Mouse (Mus musculus) CH12.LX (cell line): ENCODE results near the gene Rtn3. TPM values are rescaled to one million over a fixed set of nuclear protein-coding genes. Genes with fewer than 3 reads are reported as not detected.

Source experiments
- DNase-seq: peaks from one replicate; pipeline ENCODE4 v3.0.0-alpha.2; 2013; ENCODE audit errors: extremely low read depth
- H3K27ac ChIP-seq: 2 replicates; pipeline ENCODE4 v1.5.1; 2012; ENCODE audit warnings: low read depth, mild to moderate bottlenecking, control low read depth, moderate library complexity; ENCODE audit not compliant: insufficient read depth
- H3K27me3 ChIP-seq: replicated peaks from 2 replicates; pipeline ENCODE3; 2012; ENCODE audit warnings: inconsistent platforms
- H3K36me3 ChIP-seq, 2 experiments: replicated peaks in 1 of 2; 2 replicates each; pipeline versions ENCODE3 to v1.6.1; 2012; ENCODE audit warnings: inconsistent platforms in 1 of 2, low read length in 1 of 2, mild to moderate bottlenecking in 1 of 2, mixed read lengths in 1 of 2, moderate library complexity in 1 of 2; ENCODE audit not compliant: control insufficient read depth in 1 of 2, insufficient read depth in 1 of 2
- H3K4me1 ChIP-seq, 2 experiments: 2 replicates each; pipeline ENCODE4 v1.6.1; 2012; ENCODE audit warnings: inconsistent platforms in 1 of 2, moderate library complexity in 1 of 2; ENCODE audit not compliant: insufficient read depth in 2 of 2, control insufficient read depth in 1 of 2
- H3K4me2 ChIP-seq: 2 replicates; pipeline ENCODE4 v1.6.1; 2012; ENCODE audit warnings: low read depth, mild to moderate bottlenecking, control low read depth; ENCODE audit not compliant: poor library complexity, insufficient read depth, severe bottlenecking
- H3K4me3 ChIP-seq, 3 experiments: fragments of 150-350 bp in 1 of 3; sonication (generic) in 1 of 3; replicated peaks in 1 of 3; 2 replicates each; pipeline versions ENCODE3 to v1.5.1; 2011 to 2012; ENCODE audit warnings: low read depth in 2 of 3, low read length in 2 of 3, mild to moderate bottlenecking in 2 of 3, moderate library complexity in 2 of 3, control low read depth in 1 of 3, improper control_type of control experiment in 1 of 3, inconsistent platforms in 1 of 3, mixed read lengths in 1 of 3; ENCODE audit not compliant: poor library complexity in 1 of 3
- H3K79me2 ChIP-seq: replicated peaks from 2 replicates; pipeline ENCODE4 v1.6.1; 2012; ENCODE audit warnings: mild to moderate bottlenecking, moderate library complexity; ENCODE audit not compliant: control insufficient read depth, poor library complexity, insufficient read depth, severe bottlenecking; ENCODE audit errors: extremely low read depth
- H3K9ac ChIP-seq: 2 replicates; pipeline ENCODE4 v1.6.1; 2012; ENCODE audit warnings: low read depth, mild to moderate bottlenecking, control low read depth, moderate library complexity; ENCODE audit not compliant: insufficient read depth
- H3K9me3 ChIP-seq: replicated peaks from 2 replicates; pipeline ENCODE3; 2012; ENCODE audit warnings: low read length, inconsistent platforms, mixed read lengths
- BHLHE40 ChIP-seq: IDR thresholded peaks from 2 replicates; pipeline ENCODE4 v1.6.1; 2011; ENCODE audit warnings: mild to moderate bottlenecking, low read depth, low read length, improper control_type of control experiment
- CHD1 ChIP-seq: IDR thresholded peaks from 2 replicates; pipeline ENCODE4 v1.6.1; 2012; ENCODE audit warnings: low read depth, low read length, improper control_type of control experiment, inconsistent platforms
- CTCF ChIP-seq, 2 experiments: IDR thresholded peaks in 1 of 2; conservative IDR thresholded peaks in 1 of 2; 2 replicates each; pipeline ENCODE4 v1.5.1; 2011 to 2012; ENCODE audit warnings: low read depth in 2 of 2, low read length in 2 of 2, improper control_type of control experiment in 1 of 2, inconsistent platforms in 1 of 2, mild to moderate bottlenecking in 1 of 2, moderate library complexity in 1 of 2
- EP300 ChIP-seq: IDR thresholded peaks from 2 replicates; pipeline ENCODE4 v1.6.1; 2011; ENCODE audit warnings: low read length, improper control_type of control experiment
- ETS1 ChIP-seq: conservative IDR thresholded peaks from 2 replicates; pipeline ENCODE4 v1.6.1; 2012; ENCODE audit warnings: low read depth, mild to moderate bottlenecking, inconsistent platforms, low read length, improper control_type of control experiment, moderate library complexity
- HCFC1 ChIP-seq: IDR thresholded peaks from 2 replicates; pipeline ENCODE4 v1.6.1; 2012; ENCODE audit warnings: low read depth, mild to moderate bottlenecking, inconsistent platforms, low read length, improper control_type of control experiment
- JUN ChIP-seq: IDR thresholded peaks from 2 replicates; pipeline ENCODE4 v1.6.1; 2011; ENCODE audit warnings: low read depth, mild to moderate bottlenecking, low read length, improper control_type of control experiment, moderate library complexity; ENCODE audit not compliant: insufficient read depth
- JUND ChIP-seq: conservative IDR thresholded peaks from 2 replicates; pipeline ENCODE4 v1.6.1; 2011; ENCODE audit warnings: low read depth, low read length, improper control_type of control experiment
- MYC ChIP-seq: IDR thresholded peaks from 2 replicates; pipeline ENCODE4 v1.6.1; 2011; ENCODE audit warnings: low read depth, mild to moderate bottlenecking, improper control_type of control experiment, low read length
- POLR2A ChIP-seq: IDR thresholded peaks from 2 replicates; pipeline ENCODE4 v1.6.1; 2011; ENCODE audit warnings: low read depth, mild to moderate bottlenecking, improper control_type of control experiment, low read length
- RAD21 ChIP-seq: IDR thresholded peaks from 2 replicates; pipeline ENCODE4 v1.6.1; 2011; ENCODE audit warnings: low read depth, mild to moderate bottlenecking, low read length, improper control_type of control experiment, moderate library complexity
- USF1 ChIP-seq: IDR thresholded peaks from 2 replicates; pipeline ENCODE4 v1.6.1; 2014; ENCODE audit warnings: low read depth, mild to moderate bottlenecking, inconsistent platforms, low read length, improper control_type of control experiment
- USF2 ChIP-seq: conservative IDR thresholded peaks from 2 replicates; pipeline ENCODE4 v1.6.1; 2011; ENCODE audit warnings: low read depth, low read length, improper control_type of control experiment
- dilution Hi-C: fragments of 300-500 bp; cut with MboI; formaldehyde crosslinking; loops from 2 replicates; pipeline ENCODE4 v1.14.3; 2020; ENCODE audit warnings: low sequenced_read_pairs; ENCODE audit not compliant: extremely low pct_unique_long_range_greater_than_20kb, extremely low pct_ligation_motif_present
- in situ Hi-C: fragments of 300-500 bp; cut with MboI; formaldehyde crosslinking; loops from 3 replicates; pipeline ENCODE4 v1.14.3; 2019; ENCODE audit warnings: low sequenced_read_pairs, low pct_ligation_motif_present, low pct_unique_long_range_greater_than_20kb, mixed read lengths
- polyA plus RNA-seq: library from polyadenylated mRNA; unstranded; fragments of >175 nt; gene quantifications from 2 replicates; pipeline ENCODE4 v1.2.1, GENCODE M21; 2012; ENCODE audit warnings: low read depth; ENCODE audit not compliant: insufficient read length
- total RNA-seq, 2 experiments: library from RNA; depleted of rRNA; stranded (reverse); fragments of 300-350 nt in 1 of 2; fragments of >200 nt in 1 of 2; gene quantifications; 2 replicates each; pipeline ENCODE4 v1.2.3; 2012 to 2014

Rtn3 gene
- total and polyA plus RNA-seq, 3 experiments, result 32.7 to 102 (median 39.1) TPM

GRCm38 (mm10) chr19:7492682-7493081 lies 9.6 kb upstream of the Rtn3 start:
- in situ Hi-C loops (no loop called here), dilution Hi-C loops (no loop called here)
- H3K79me2 ChIP-seq, result peaks cover 6% of the 10 kb centered on the region
- H3K9me3 ChIP-seq, result no peaks in the 10 kb centered on the region
- H3K27ac ChIP-seq, result no peak overlapping the region
- no peaks in the 10 kb centered on the region for H3K36me3 ChIP-seq
- TF ChIP-seq CTCF (conservative IDR thresholded peaks at IDR 0.05 in 1 of 2, IDR thresholded peaks at IDR 0.05 in 1 of 2; ENCODE audit: low read depth in 2 of 2, low read length in 2 of 2) (no peak), HCFC1 (no peak), JUN (no peak), USF2 (no peak), RAD21 (no peak), MYC (no peak)
- peaks cover 4 to 7% of the 10 kb centered on the region in 2 experiments for H3K4me1 ChIP-seq
- no peak for DNase-seq
- H3K4me3 ChIP-seq, result no peak overlapping the region
- no peak overlapping the region for H3K4me2 ChIP-seq
- no peaks in the 10 kb centered on the region for H3K27me3 ChIP-seq
- H3K9ac ChIP-seq, result no peak overlapping the region

GRCm38 (mm10) chr19:7491960-7492359 lies 8.9 kb upstream of the Rtn3 start:
- Histone ChIP-seq H3K4me3 (no peak overlapping the region), H3K4me1 (peaks cover 4 to 11% of the 10 kb centered on the region in 2 experiments), H3K79me2 (peaks cover 3% of the 10 kb centered on the region), H3K4me2 (no peak overlapping the region)
- in situ Hi-C loops, result no loop called here
- TF ChIP-seq EP300 (no peak), JUND (no peak), CHD1 (no peak)
- TF ChIP-seq, all 38 proteins: peak for 0
- Histone ChIP-seq H3K36me3 (no peaks in the 10 kb centered on the region), H3K27me3 (no peaks in the 10 kb centered on the region), H3K9ac (no peak overlapping the region), H3K9me3 (no peaks in the 10 kb centered on the region), H3K27ac (no peak overlapping the region)
- DNase-seq, result no peak
- dilution Hi-C loops, result no loop called here

- dilution Hi-C loops, result no loop called here
- peak overlapping the region; percentile 44; the same call in 1 of the 2 replicates for H3K4me2 ChIP-seq
Observed at GRCm38 (mm10) chr19:7487680-7488079, 4.6 kb upstream of the Rtn3 start.

More at GRCm38 (mm10) chr19:7487680-7488079, 4.6 kb upstream of the Rtn3 start:
- Histone ChIP-seq H3K4me3 (no peak overlapping the region), H3K9ac (no peak overlapping the region), H3K4me1 (peaks cover 4 to 27% of the 10 kb centered on the region in 2 experiments), H3K9me3 (no peaks in the 10 kb centered on the region), H3K27ac (no peak overlapping the region), H3K27me3 (no peaks in the 10 kb centered on the region), H3K79me2 (peaks cover 2% of the 10 kb centered on the region; the same call in 1 of the 2 replicates), H3K36me3 (no peaks in the 10 kb centered on the region)
- TF ChIP-seq ETS1, result peak; percentile 24; the same call in 1 of the 2 replicates
- TF ChIP-seq POLR2A, result no peak
- TF ChIP-seq USF1, result peak; percentile 28
- TF ChIP-seq BHLHE40, result peak; percentile 72
- in situ Hi-C loops, result no loop called here
- no peak for DNase-seq
